Mouse (Mus musculus) embryonic facial prominence, embryonic 12.5 days (tissue): Measurements from ENCODE around the gene Osbpl6. TPM values are rescaled to one million over a fixed set of nuclear protein-coding genes. Genes with fewer than 3 reads are reported as not detected.

Experiments
- ATAC-seq: fragments of 200-750 bp; cut with Nextera tagmentation; 2 replicates; pipeline ENCODE4 v1.8.0; 2017; ENCODE audit not compliant: insufficient number of reproducible peaks, insufficient read depth, low FRiP score, low TSS enrichment
- H3K27ac ChIP-seq: fragments of 300-500 bp; sonication (generic); 2 replicates; pipeline ENCODE4 v1.5.1; 2016; ENCODE audit warnings: mild to moderate bottlenecking
- H3K27me3 ChIP-seq: fragments of 300-500 bp; sonication (generic); 2 replicates; pipeline ENCODE4 v1.6.1; 2016; ENCODE audit warnings: mild to moderate bottlenecking, moderate library complexity
- H3K36me3 ChIP-seq: fragments of 300-500 bp; sonication (generic); 2 replicates; pipeline ENCODE4 v1.6.1; 2016; ENCODE audit warnings: mild to moderate bottlenecking
- H3K4me1 ChIP-seq: fragments of 300-500 bp; sonication (generic); 2 replicates; pipeline ENCODE4 v1.6.1; 2016
- H3K4me2 ChIP-seq: fragments of 300-500 bp; sonication (generic); replicated peaks from 2 replicates; pipeline ENCODE4 v1.6.1; 2016; ENCODE audit warnings: mild to moderate bottlenecking, moderate library complexity
- H3K4me3 ChIP-seq: fragments of 300-500 bp; sonication (generic); 2 replicates; pipeline ENCODE4 v1.5.1; 2016; ENCODE audit warnings: mild to moderate bottlenecking
- H3K9ac ChIP-seq: fragments of 300-500 bp; sonication (generic); 2 replicates; pipeline ENCODE4 v1.6.1; 2016; ENCODE audit warnings: mild to moderate bottlenecking, moderate library complexity
- H3K9me3 ChIP-seq: fragments of 300-500 bp; sonication (generic); 2 replicates; pipeline ENCODE4 v1.6.1; 2016; ENCODE audit warnings: mild to moderate bottlenecking, moderate library complexity
- WGBS: fragments of 180-500 bp; shearing (Covaris S2); methylation state at CpG from one replicate; pipeline ENCODE4 v1.1.7; 2016; 5-methylcytosine and 5-hydroxymethylcytosine counted together
- polyA plus RNA-seq: library from polyadenylated mRNA; unstranded; fragments of >200 nt; fragmentation: Nextera tagmentation; extraction: Ambion mirVana; gene quantifications from 2 replicates; pipeline ENCODE4 v1.2.1, GENCODE M21; 2016

Osbpl6 gene
- polyA plus RNA-seq, 1 experiment from 2014 or later = 19.6 TPM

- 83% methylated on average over 8 of the region's 8 CpGs for WGBS
- Histone ChIP-seq H3K27ac (no peak overlapping the region), H3K4me2 (no peak overlapping the region), H3K36me3 (no peaks in the 10 kb centered on the region), H3K4me1 (0 out of 2 replicates have a peak, but pooled peaks cover 4% of the 10 kb centered on the region), H3K9me3 (no peaks in the 10 kb centered on the region), H3K27me3 (no peaks in the 10 kb centered on the region), H3K9ac (no peak overlapping the region), H3K4me3 (no peak overlapping the region)
- no peak for ATAC-seq
Measured at GRCm38 (mm10) chr2:76469751-76470099, 63.4 kb downstream of the Osbpl6 start.

- 80% methylated on average over 9 of the region's 9 CpGs for WGBS
- no peak overlapping the region for H3K4me2 ChIP-seq
- H3K9me3 ChIP-seq = no peaks in the 10 kb centered on the region
- H3K9ac ChIP-seq = no peak overlapping the region
- ATAC-seq = no peak
- no peaks in the 10 kb centered on the region for H3K27me3 ChIP-seq
- H3K27ac ChIP-seq = no peak overlapping the region
- no peaks in the 10 kb centered on the region for H3K36me3 ChIP-seq
- no peak overlapping the region for H3K4me3 ChIP-seq
- H3K4me1 ChIP-seq = 0 out of 2 replicates have a peak, but pooled peaks cover 4% of the 10 kb centered on the region
Measured at GRCm38 (mm10) chr2:76470391-76470790, 64.1 kb downstream of the Osbpl6 start.

GRCm38 (mm10) chr2:76475788-76476187, 69.5 kb downstream of the Osbpl6 start:
- Histone ChIP-seq H3K4me3 (no peak overlapping the region), H3K9ac (no peak overlapping the region), H3K9me3 (no peaks in the 10 kb centered on the region), H3K36me3 (no peaks in the 10 kb centered on the region), H3K27ac (no peak overlapping the region), H3K4me2 (no peak overlapping the region), H3K4me1 (0 out of 2 replicates have a peak, but pooled peaks cover under 1% of the 10 kb centered on the region), H3K27me3 (no peaks in the 10 kb centered on the region)
- WGBS = 28% methylated on average over 1 of the region's 1 CpGs
- ATAC-seq = no peak

DNA sequence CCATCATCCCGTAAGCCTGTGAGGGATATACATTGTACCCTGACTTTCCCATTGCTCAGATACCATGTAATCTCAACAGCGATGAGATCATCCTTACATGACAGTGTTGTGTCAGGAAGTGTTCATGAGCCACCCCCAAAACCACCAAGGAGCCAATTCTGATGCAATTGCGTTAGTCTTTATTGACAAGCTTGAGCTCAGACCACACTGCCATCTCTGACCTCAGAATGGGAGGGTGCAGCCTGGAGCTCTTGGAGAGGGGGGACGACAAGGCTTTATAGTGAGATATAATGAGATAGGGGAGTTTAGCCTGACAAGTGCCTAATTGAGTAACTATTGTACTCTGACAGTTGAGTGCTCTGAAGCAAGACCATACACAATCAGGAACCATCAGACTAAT, 82.5 kb downstream of the Osbpl6 start:
- Histone ChIP-seq H3K9me3 (no peaks in the 10 kb centered on the region), H3K36me3 (no peaks in the 10 kb centered on the region), H3K27ac (no peak overlapping the region), H3K4me2 (no peak overlapping the region), H3K4me3 (no peak overlapping the region), H3K9ac (no peak overlapping the region), H3K4me1 (0 out of 2 replicates have a peak, but pooled peaks cover 4% of the 10 kb centered on the region), H3K27me3 (no peaks in the 10 kb centered on the region)
- ATAC-seq = no peak
- 90% methylated on average over 4 of the region's 4 CpGs for WGBS

GRCm38 (mm10) chr2:76490198-76490597, 83.9 kb downstream of the Osbpl6 start:
- WGBS = 93% methylated on average over 8 of the region's 8 CpGs
- H3K9ac ChIP-seq = no peak overlapping the region
- no peaks in the 10 kb centered on the region for H3K36me3 ChIP-seq
- no peaks in the 10 kb centered on the region for H3K27me3 ChIP-seq
- no peaks in the 10 kb centered on the region for H3K9me3 ChIP-seq
- H3K4me2 ChIP-seq = no peak overlapping the region
- ATAC-seq = no peak
- no peaks in the 10 kb centered on the region for H3K4me1 ChIP-seq
- no peak overlapping the region for H3K27ac ChIP-seq
- H3K4me3 ChIP-seq = no peak overlapping the region

- no peak overlapping the region for H3K4me3 ChIP-seq
- 83% methylated on average over 6 of the region's 6 CpGs for WGBS
- ATAC-seq = no peak
- no peak overlapping the region for H3K27ac ChIP-seq
- H3K4me2 ChIP-seq = no peak overlapping the region
- H3K36me3 ChIP-seq = no peaks in the 10 kb centered on the region
- no peaks in the 10 kb centered on the region for H3K4me1 ChIP-seq
- H3K27me3 ChIP-seq = no peaks in the 10 kb centered on the region
- H3K9ac ChIP-seq = no peak overlapping the region
- no peaks in the 10 kb centered on the region for H3K9me3 ChIP-seq
Measured at GRCm38 (mm10) chr2:76491371-76491770, 85.1 kb downstream of the Osbpl6 start.

DNA sequence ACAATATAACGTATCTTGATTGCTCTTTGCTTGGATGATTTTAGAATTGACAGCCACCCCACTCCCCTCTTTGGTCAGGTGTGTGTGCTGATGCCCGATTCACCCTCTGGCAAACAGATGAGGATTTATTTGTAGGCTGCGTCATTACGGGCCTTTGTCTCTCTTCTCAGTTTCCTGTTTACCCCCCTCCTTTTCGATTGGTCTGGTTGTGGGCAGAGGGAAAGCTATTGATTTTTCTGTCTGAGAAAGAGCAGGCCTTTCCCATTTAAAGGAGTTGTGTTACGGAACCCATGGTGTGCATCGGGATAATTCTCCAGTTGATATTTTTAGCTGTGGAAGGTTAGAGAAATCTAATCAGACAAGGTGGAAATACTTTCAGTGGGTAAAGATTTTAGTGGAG, 85.9 kb downstream of the Osbpl6 start:
- Histone ChIP-seq H3K4me2 (no peak overlapping the region), H3K4me1 (no peaks in the 10 kb centered on the region), H3K27me3 (no peaks in the 10 kb centered on the region), H3K9me3 (no peaks in the 10 kb centered on the region), H3K36me3 (no peaks in the 10 kb centered on the region), H3K27ac (no peak overlapping the region), H3K9ac (no peak overlapping the region), H3K4me3 (no peak overlapping the region)
- ATAC-seq = no peak
- 51% methylated on average over 7 of the region's 7 CpGs for WGBS

GRCm38 (mm10) chr2:76496006-76496748, 89.9 kb downstream of the Osbpl6 start:
- Histone ChIP-seq H3K36me3 (no peaks in the 10 kb centered on the region), H3K4me2 (no peak overlapping the region), H3K4me3 (no peak overlapping the region), H3K4me1 (no peaks in the 10 kb centered on the region), H3K27ac (no peak overlapping the region), H3K9ac (no peak overlapping the region), H3K9me3 (no peaks in the 10 kb centered on the region), H3K27me3 (no peaks in the 10 kb centered on the region)
- no peak for ATAC-seq
- WGBS = 83% methylated on average over 11 of the region's 11 CpGs

- Histone ChIP-seq H3K27me3 (no peaks in the 10 kb centered on the region), H3K4me3 (no peak overlapping the region), H3K9ac (no peak overlapping the region), H3K4me1 (no peaks in the 10 kb centered on the region), H3K27ac (no peak overlapping the region), H3K36me3 (no peaks in the 10 kb centered on the region), H3K4me2 (no peak overlapping the region), H3K9me3 (no peaks in the 10 kb centered on the region)
- 90% methylated on average over 4 of the region's 4 CpGs for WGBS
- no peak for ATAC-seq
Measured at GRCm38 (mm10) chr2:76496749-76497140, 90.4 kb downstream of the Osbpl6 start.

- WGBS = 91% methylated on average over 11 of the region's 11 CpGs
- no peak for ATAC-seq
- Histone ChIP-seq H3K36me3 (no peaks in the 10 kb centered on the region), H3K27me3 (no peaks in the 10 kb centered on the region), H3K9me3 (no peaks in the 10 kb centered on the region), H3K9ac (no peak overlapping the region), H3K4me2 (no peak overlapping the region), H3K4me1 (no peaks in the 10 kb centered on the region), H3K27ac (no peak overlapping the region), H3K4me3 (no peak overlapping the region)
Measured at GRCm38 (mm10) chr2:76498891-76499290, 92.6 kb downstream of the Osbpl6 start.

DNA sequence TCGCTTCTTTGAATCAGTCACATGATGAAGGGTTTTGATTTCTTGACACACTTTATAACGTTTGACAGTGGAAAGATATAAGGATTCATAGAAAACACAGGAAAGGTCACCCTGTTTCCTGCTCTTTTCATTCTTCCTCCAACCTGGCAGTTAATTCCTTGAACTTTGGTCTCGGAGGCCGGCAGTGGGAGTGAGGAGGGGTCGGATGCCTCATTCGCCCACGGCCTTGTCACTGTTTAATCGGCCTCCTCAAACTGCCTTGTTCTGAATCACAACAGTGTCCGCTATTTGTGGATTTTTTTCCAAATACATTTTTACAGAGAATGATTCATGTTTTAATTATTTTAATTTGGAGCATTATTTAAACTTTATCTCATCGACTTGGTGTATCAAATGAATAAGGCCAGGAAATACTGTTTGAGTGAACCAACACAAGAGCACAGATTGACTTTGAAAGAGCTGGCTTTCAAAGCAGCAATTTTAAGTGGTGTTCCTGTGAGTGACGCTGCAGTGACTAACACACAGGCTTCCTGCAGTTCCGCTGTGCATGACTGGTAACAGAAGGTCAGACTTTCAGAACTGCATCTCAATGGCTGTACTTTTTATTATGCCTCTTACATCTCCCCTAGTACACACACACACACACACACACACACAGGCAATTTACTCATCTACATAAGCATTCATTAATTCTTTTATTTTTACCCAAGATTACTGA, 98.0 kb downstream of the Osbpl6 start:
- 40% methylated on average over 12 of the region's 12 CpGs for WGBS
- Histone ChIP-seq H3K9me3 (no peaks in the 10 kb centered on the region), H3K4me1 (no peaks in the 10 kb centered on the region), H3K4me3 (no peak overlapping the region), H3K27ac (no peak overlapping the region), H3K27me3 (no peaks in the 10 kb centered on the region), H3K36me3 (no peaks in the 10 kb centered on the region), H3K4me2 (no peak overlapping the region), H3K9ac (no peak overlapping the region)
- ATAC-seq = no peak

GRCm38 (mm10) chr2:76504989-76505388, 98.7 kb downstream of the Osbpl6 start:
- Histone ChIP-seq H3K27me3 (no peaks in the 10 kb centered on the region), H3K36me3 (no peaks in the 10 kb centered on the region), H3K4me3 (no peak overlapping the region), H3K27ac (no peak overlapping the region), H3K4me1 (no peaks in the 10 kb centered on the region), H3K4me2 (no peak overlapping the region), H3K9me3 (no peaks in the 10 kb centered on the region), H3K9ac (no peak overlapping the region)
- no peak for ATAC-seq
- 90% methylated on average over 2 of the region's 2 CpGs for WGBS
